Mouse (Mus musculus): ENCODE data around the gene Osbpl2. TPM values are rescaled to one million over a fixed set of nuclear protein-coding genes. Genes with fewer than 3 reads are reported as not detected.

Gene Osbpl2
- total and polyA plus RNA-seq, 3 experiments = 11.4 to 15.6 (median 12.8) TPM

DNA sequence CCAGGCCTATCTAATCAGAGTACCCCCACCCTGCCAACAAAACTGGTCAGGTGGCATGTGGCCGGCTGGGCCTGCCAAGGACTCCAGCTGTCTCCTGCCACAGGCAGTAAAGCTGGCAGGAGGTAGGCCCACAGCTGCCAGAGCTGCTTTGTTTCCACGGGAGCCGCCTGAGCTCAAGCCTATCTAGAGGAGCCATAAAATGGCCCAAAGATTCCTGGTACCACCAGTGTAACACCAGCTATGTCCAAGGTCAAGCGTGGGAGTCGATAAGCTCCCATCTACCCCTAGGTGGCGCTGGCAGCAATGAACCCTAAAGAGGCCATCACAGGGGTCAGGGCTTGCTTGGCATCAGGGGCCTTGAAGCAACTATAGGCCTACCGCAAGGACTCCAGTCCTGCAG is 88.7 kb downstream of the Osbpl2 start (continued):
- no peak for TF ChIP-seq UBTF (IDR thresholded peaks at IDR 0.05; ENCODE audit: low read depth, low read length)

DNA sequence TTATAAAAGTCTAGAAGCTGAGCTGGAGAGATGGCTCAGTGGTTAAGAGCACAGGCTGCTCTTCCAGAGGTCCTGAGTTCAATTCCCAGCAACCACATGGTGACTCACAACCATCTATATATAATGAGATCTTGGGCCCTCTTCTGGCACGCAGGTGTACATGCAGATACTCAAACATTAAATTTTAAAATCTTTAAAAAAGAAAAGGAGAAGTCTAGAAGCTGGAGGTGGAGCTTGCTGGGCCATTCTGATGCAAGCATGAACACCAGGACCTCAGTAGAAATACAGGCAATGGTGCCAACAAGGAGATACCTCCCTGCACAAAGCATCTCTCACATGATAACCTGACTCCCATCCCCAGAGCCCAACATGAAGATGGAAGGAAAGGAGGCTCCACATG is 89.9 kb downstream of the Osbpl2 start:
- no peak overlapping the region for H3K9ac ChIP-seq (ENCODE audit: insufficient read depth, low read depth)
- no peaks in the 10 kb centered on the region for H3K79me2 ChIP-seq (replicated peaks; ENCODE audit: control insufficient read depth, extremely low read depth, insufficient read depth, poor library complexity, severe bottlenecking)
- peaks cover 24% of the 10 kb centered on the region for H3K27me3 ChIP-seq (replicated peaks)
- H3K9me3 ChIP-seq (replicated peaks; ENCODE audit: low read length) = peaks cover 4% of the 10 kb centered on the region
- dilution Hi-C loops (cut with MboI; ENCODE audit: extremely low pct_ligation_motif_present, extremely low pct_unique_long_range_greater_than_20kb, low sequenced_read_pairs) = no loop called here
- in situ Hi-C loops (cut with MboI; ENCODE audit: low pct_ligation_motif_present, low pct_unique_long_range_greater_than_20kb, low sequenced_read_pairs) = no loop called here
- H3K4me3 ChIP-seq (replicated peaks in 1 of 3; ENCODE audit: low read depth in 2 of 3, low read length in 2 of 3, poor library complexity in 1 of 3) = no peak overlapping the region
- H3K4me1 ChIP-seq (ENCODE audit: control insufficient read depth in 1 of 2, insufficient read depth in 2 of 2) = peaks cover 0 to 8% of the 10 kb centered on the region in 2 experiments; a peak in 1 of 4 replicates
- no peaks in the 10 kb centered on the region for H3K36me3 ChIP-seq (replicated peaks in 1 of 2; ENCODE audit: control insufficient read depth in 1 of 2, insufficient read depth in 1 of 2, low read length in 1 of 2)
- no peak for TF ChIP-seq TCF12 (IDR thresholded peaks at IDR 0.05; ENCODE audit: low read depth, low read length)
- no peak for TF ChIP-seq PAX5 (IDR thresholded peaks at IDR 0.05; ENCODE audit: low read length)
- no peak for TF ChIP-seq JUND (conservative IDR thresholded peaks at IDR 0.05; ENCODE audit: low read depth, low read length)
- TF ChIP-seq CHD1 (IDR thresholded peaks at IDR 0.05; ENCODE audit: low read depth, low read length) = no peak
- TF ChIP-seq MYC (IDR thresholded peaks at IDR 0.05; ENCODE audit: low read depth, low read length) = no peak
- no peak for TF ChIP-seq MXI1 (IDR thresholded peaks at IDR 0.05; ENCODE audit: low read depth, low read length)
- no peak for TF ChIP-seq ZC3H11A (IDR thresholded peaks at IDR 0.05; ENCODE audit: low read depth, low read length)
- TF ChIP-seq TBP (conservative IDR thresholded peaks at IDR 0.05; ENCODE audit: low read depth, low read length) = no peak
- no peak for TF ChIP-seq USF2 (conservative IDR thresholded peaks at IDR 0.05; ENCODE audit: low read depth, low read length)
- TF ChIP-seq ZMIZ1 (IDR thresholded peaks at IDR 0.05; ENCODE audit: low read depth, low read length) = no peak
- no peak for TF ChIP-seq BHLHE40 (IDR thresholded peaks at IDR 0.05; ENCODE audit: low read depth, low read length)
- TF ChIP-seq E2F4 (IDR thresholded peaks at IDR 0.05; ENCODE audit: insufficient replicate concordance, low read depth, low read length) = no peak
- no peak for TF ChIP-seq POLR2AphosphoS2 (IDR thresholded peaks at IDR 0.05; ENCODE audit: low read depth, low read length)
- TF ChIP-seq EP300 (IDR thresholded peaks at IDR 0.05; ENCODE audit: low read length) = no peak
- no peak for TF ChIP-seq ETS1 (conservative IDR thresholded peaks at IDR 0.05; ENCODE audit: low read depth, low read length)
- no peak for TF ChIP-seq MAX (IDR thresholded peaks at IDR 0.05; ENCODE audit: low read length)
- no peak for TF ChIP-seq ELF1 (IDR thresholded peaks at IDR 0.05; ENCODE audit: low read depth, low read length)
- TF ChIP-seq ZKSCAN1 (IDR thresholded peaks at IDR 0.05; ENCODE audit: borderline replicate concordance, low read depth, low read length) = no peak
- no peak overlapping the region for H3K27ac ChIP-seq (ENCODE audit: insufficient read depth, low read depth)
- H3K4me2 ChIP-seq (ENCODE audit: insufficient read depth, low read depth, poor library complexity, severe bottlenecking) = no peak overlapping the region
- no peak for DNase-seq (ENCODE audit: extremely low read depth)

DNA sequence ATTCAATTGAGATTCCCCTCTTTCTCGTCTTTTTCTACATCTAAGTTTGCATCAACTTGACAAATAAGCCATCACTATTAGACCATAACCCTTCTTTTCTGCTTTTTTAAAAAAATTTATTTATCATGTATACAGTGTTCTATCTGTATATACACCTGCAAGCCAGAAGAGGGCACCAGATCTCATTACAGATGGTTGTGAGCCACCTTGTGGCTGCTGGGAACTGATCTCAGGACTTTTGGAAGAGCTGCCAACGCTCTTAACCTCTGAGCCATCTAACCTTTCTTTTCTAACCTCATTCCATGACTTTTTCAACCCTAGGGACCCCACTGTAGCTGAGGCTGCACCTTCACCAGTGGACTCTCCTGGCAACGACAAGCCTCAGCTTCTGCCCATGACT is 93.1 kb downstream of the Osbpl2 start:
- DNase-seq (ENCODE audit: extremely low read depth) = no peak
- no peak overlapping the region for H3K4me3 ChIP-seq (replicated peaks in 1 of 3; ENCODE audit: low read depth in 2 of 3, low read length in 2 of 3, poor library complexity in 1 of 3)
- no peak overlapping the region for H3K9ac ChIP-seq (ENCODE audit: insufficient read depth, low read depth)
- peaks cover 0 to 3% of the 10 kb centered on the region in 2 experiments; a peak in 1 of 4 replicates for H3K4me1 ChIP-seq (ENCODE audit: control insufficient read depth in 1 of 2, insufficient read depth in 2 of 2)
- dilution Hi-C loops (cut with MboI; ENCODE audit: extremely low pct_ligation_motif_present, extremely low pct_unique_long_range_greater_than_20kb, low sequenced_read_pairs) = no loop called here
- H3K27me3 ChIP-seq (replicated peaks) = peaks cover 27% of the 10 kb centered on the region
- no peak overlapping the region for H3K27ac ChIP-seq (ENCODE audit: insufficient read depth, low read depth)
- H3K79me2 ChIP-seq (replicated peaks; ENCODE audit: control insufficient read depth, extremely low read depth, insufficient read depth, poor library complexity, severe bottlenecking) = no peaks in the 10 kb centered on the region
- in situ Hi-C loops (cut with MboI; ENCODE audit: low pct_ligation_motif_present, low pct_unique_long_range_greater_than_20kb, low sequenced_read_pairs) = no loop called here
- H3K4me2 ChIP-seq (ENCODE audit: insufficient read depth, low read depth, poor library complexity, severe bottlenecking) = no peak overlapping the region
- H3K36me3 ChIP-seq (replicated peaks in 1 of 2; ENCODE audit: control insufficient read depth in 1 of 2, insufficient read depth in 1 of 2, low read length in 1 of 2) = no peaks in the 10 kb centered on the region
- TF ChIP-seq MXI1 (IDR thresholded peaks at IDR 0.05; ENCODE audit: low read depth, low read length) (no peak), USF2 (conservative IDR thresholded peaks at IDR 0.05; ENCODE audit: low read depth, low read length) (no peak), ZC3H11A (IDR thresholded peaks at IDR 0.05; ENCODE audit: low read depth, low read length) (no peak), CTCF (conservative IDR thresholded peaks at IDR 0.05 in 1 of 2, IDR thresholded peaks at IDR 0.05 in 1 of 2; ENCODE audit: low read depth in 2 of 2, low read length in 2 of 2) (peak in 1 of 2 experiments; percentile 64; a peak in 2 of 4 replicates), HCFC1 (IDR thresholded peaks at IDR 0.05; ENCODE audit: low read depth, low read length) (no peak), SMC3 (IDR thresholded peaks at IDR 0.05; ENCODE audit: low read depth, low read length) (no peak; the same call in 1 of the 2 replicates)
- peaks cover 4% of the 10 kb centered on the region for H3K9me3 ChIP-seq (replicated peaks; ENCODE audit: low read length)

All from CH12.LX (cell line).